Mouse (Mus musculus) MEL (cell line): ENCODE measurements at regions not wholly inside any gene's neighbourhood (a gene's known extent, or its start where the extent isn't known, plus 50 kb on each side); places are given as distances from the start of the nearest gene placed in this dataset.

ENCODE experiments used
- CTCF ChIP-seq, 3 experiments: IDR thresholded peaks in 2 of 3; conservative IDR thresholded peaks in 1 of 3; 2 replicates each; pipeline ENCODE4 v1.5.1; 2011 to 2012; ENCODE audit warnings: low read length in 3 of 3, low read depth in 2 of 3, mild to moderate bottlenecking in 2 of 3, improper control_type of control experiment in 1 of 3, inconsistent platforms in 1 of 3, mixed read lengths in 1 of 3, moderate library complexity in 1 of 3; ENCODE audit not compliant: control insufficient read depth in 1 of 3, insufficient read depth in 1 of 3, poor library complexity in 1 of 3, severe bottlenecking in 1 of 3
- EP300 ChIP-seq, 2 experiments: IDR thresholded peaks; 2 replicates each; pipeline ENCODE4 v1.6.1; 2011; ENCODE audit warnings: improper control_type of control experiment in 2 of 2, low read length in 2 of 2, low read depth in 1 of 2, mild to moderate bottlenecking in 1 of 2
- GATA1 ChIP-seq: IDR thresholded peaks from 2 replicates; pipeline ENCODE4 v1.6.1; 2011; ENCODE audit warnings: low read depth, low read length, improper control_type of control experiment
- MAFK ChIP-seq: IDR thresholded peaks from 2 replicates; pipeline ENCODE4 v1.6.1; 2011; ENCODE audit warnings: low read depth, mild to moderate bottlenecking, low read length, improper control_type of control experiment, borderline replicate concordance
- MAX ChIP-seq: IDR thresholded peaks from 2 replicates; pipeline ENCODE4 v1.6.1; 2011; ENCODE audit warnings: low read length, improper control_type of control experiment
- MAZ ChIP-seq: IDR thresholded peaks from 2 replicates; pipeline ENCODE4 v1.6.1; 2012; ENCODE audit warnings: low read depth, mild to moderate bottlenecking, inconsistent platforms, low read length, improper control_type of control experiment
- NRF1 ChIP-seq: IDR thresholded peaks from 2 replicates; pipeline ENCODE4 v1.6.1; 2014; ENCODE audit warnings: low read depth, mild to moderate bottlenecking, inconsistent platforms, low read length, improper control_type of control experiment, moderate library complexity; ENCODE audit not compliant: poor library complexity, insufficient read depth, severe bottlenecking
- POLR2A ChIP-seq, 2 experiments: IDR thresholded peaks; 2 replicates each; pipeline ENCODE4 v1.6.1; 2011 to 2012; ENCODE audit warnings: low read length in 2 of 2, mild to moderate bottlenecking in 2 of 2, control low read depth in 1 of 2, improper control_type of control experiment in 1 of 2, low read depth in 1 of 2, moderate library complexity in 1 of 2; ENCODE audit not compliant: control insufficient read depth in 1 of 2, insufficient read depth in 1 of 2, poor library complexity in 1 of 2
- POLR2AphosphoS5 ChIP-seq: IDR thresholded peaks from 2 replicates; pipeline ENCODE4 v1.6.1; 2012; ENCODE audit warnings: low read depth, borderline replicate concordance, mild to moderate bottlenecking, inconsistent platforms, low read length, moderate library complexity, mixed read lengths
- SIN3A ChIP-seq: IDR thresholded peaks from 2 replicates; pipeline ENCODE4 v1.6.1; 2012; ENCODE audit warnings: low read length, improper control_type of control experiment, inconsistent platforms
- TAL1 ChIP-seq: IDR thresholded peaks from 2 replicates; pipeline ENCODE4 v1.6.1; 2012; ENCODE audit warnings: mild to moderate bottlenecking, inconsistent platforms, low read length, moderate library complexity, mixed read lengths
- TBP ChIP-seq: IDR thresholded peaks from 2 replicates; pipeline ENCODE4 v1.8.0; 2011; ENCODE audit warnings: low read depth, low read length, improper control_type of control experiment
- UBTF ChIP-seq: IDR thresholded peaks from 2 replicates; pipeline ENCODE4 v1.6.1; 2012; ENCODE audit warnings: low read depth, mild to moderate bottlenecking, inconsistent platforms, low read length, improper control_type of control experiment, moderate library complexity, borderline replicate concordance; ENCODE audit not compliant: insufficient read depth
- ZNF384 ChIP-seq: IDR thresholded peaks from 2 replicates; pipeline ENCODE4 v1.6.1; 2012; ENCODE audit warnings: low read depth, mild to moderate bottlenecking, inconsistent platforms, low read length, improper control_type of control experiment

- no peak for TF ChIP-seq POLR2A (IDR thresholded peaks at IDR 0.05; ENCODE audit: control insufficient read depth in 1 of 2, insufficient read depth in 1 of 2, low read depth in 1 of 2, low read length in 2 of 2, poor library complexity in 1 of 2)
- TF ChIP-seq CTCF (IDR thresholded peaks at IDR 0.05 in 2 of 3, conservative IDR thresholded peaks at IDR 0.05 in 1 of 3; ENCODE audit: control insufficient read depth in 1 of 3, insufficient read depth in 1 of 3, low read depth in 2 of 3, low read length in 3 of 3, poor library complexity in 1 of 3, severe bottlenecking in 1 of 3) = no peak
- no peak for TF ChIP-seq MAX
- no peak for TF ChIP-seq UBTF
- TF ChIP-seq SIN3A = no peak
- no peak for TF ChIP-seq ZNF384
- TF ChIP-seq MAFK = no peak
- no peak for TF ChIP-seq GATA1
- no peak for TF ChIP-seq TBP
- TF ChIP-seq NRF1 = no peak
- no peak for TF ChIP-seq MAZ
- TF ChIP-seq TAL1 = no peak
- no peak for TF ChIP-seq POLR2AphosphoS5
- no peak for TF ChIP-seq EP300 (IDR thresholded peaks at IDR 0.05; ENCODE audit: low read depth in 1 of 2, low read length in 2 of 2)
Measured at GRCm38 (mm10) chr7:77558536-77558935, 1179.3 kb downstream of the Ntrk3 start.
